Mouse (Mus musculus) NIH3T3 (cell line): ENCODE results near the gene Fzd10.

ENCODE experiments used
- DNase-seq: peaks from one replicate; pipeline ENCODE4 v3.0.0-alpha.2; 2012; ENCODE audit warnings: low read depth

Gene Fzd10

DNA sequence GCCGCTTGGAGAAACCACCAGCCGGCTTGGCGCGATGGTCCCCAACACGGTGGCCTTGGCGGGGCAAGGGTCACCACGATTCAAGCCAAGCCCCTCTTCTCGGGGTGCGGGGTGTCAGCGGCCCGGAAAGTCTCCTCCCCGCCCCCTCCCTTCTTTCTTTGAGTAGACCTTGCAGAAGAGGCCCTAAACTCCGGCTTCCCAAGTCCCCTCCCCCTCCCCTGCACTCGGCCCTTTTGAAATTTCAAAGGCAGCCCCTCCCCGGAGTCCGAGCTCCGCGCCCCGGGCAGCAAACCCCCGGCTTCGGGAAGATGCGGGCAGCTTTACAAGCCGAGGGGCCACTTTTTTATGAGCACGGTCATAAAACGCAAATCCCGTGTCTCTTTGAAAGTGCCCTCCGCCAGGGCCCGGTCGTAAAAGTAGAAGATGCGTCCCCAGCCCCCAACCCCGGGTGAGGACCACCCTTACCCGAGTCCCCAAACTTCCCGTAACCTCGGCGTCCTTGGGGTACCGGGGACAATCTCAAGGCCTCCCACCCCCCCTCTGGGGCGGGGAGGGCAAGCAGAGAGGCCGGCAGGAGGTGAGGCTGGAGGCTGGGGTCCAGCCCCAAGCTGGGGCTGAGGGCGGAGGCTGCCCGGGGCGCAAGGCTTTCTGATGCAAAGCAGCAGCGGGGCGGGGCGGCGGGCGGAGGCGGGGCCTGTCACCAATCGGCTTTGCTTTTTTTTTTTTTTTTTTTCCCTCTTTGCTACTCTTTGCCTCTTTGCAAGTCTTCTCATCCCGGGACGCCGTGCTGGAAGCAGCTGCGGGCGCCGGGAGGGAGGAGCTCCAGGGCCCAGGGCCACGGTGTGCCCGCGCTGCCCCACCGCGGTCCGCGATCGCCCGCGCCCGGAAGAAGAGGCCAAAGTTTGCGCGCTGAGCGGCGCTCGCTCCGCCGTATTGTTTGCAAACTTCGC is at the start of gene Fzd10:
Fzd10 (plus strand) TSS at position 773 of the 950 bp plus-strand sequence.
- DNase-seq: no peak

- no peak for DNase-seq
Measured at GRCm38 (mm10) chr5:128551448-128551847, 49.2 kb upstream of the Fzd10 start.

GRCm38 (mm10) chr5:128552136-128552890 is 48.3 kb upstream of the Fzd10 start:
- DNase-seq: no peak

- DNase-seq: peak; percentile 5
Measured at GRCm38 (mm10) chr5:128558126-128558525, 42.5 kb upstream of the Fzd10 start.

GRCm38 (mm10) chr5:128567313-128567712 is 33.3 kb upstream of the Fzd10 start:
- no peak for DNase-seq

- DNase-seq: no peak
Measured at GRCm38 (mm10) chr5:128568970-128569369, 31.7 kb upstream of the Fzd10 start.

DNA sequence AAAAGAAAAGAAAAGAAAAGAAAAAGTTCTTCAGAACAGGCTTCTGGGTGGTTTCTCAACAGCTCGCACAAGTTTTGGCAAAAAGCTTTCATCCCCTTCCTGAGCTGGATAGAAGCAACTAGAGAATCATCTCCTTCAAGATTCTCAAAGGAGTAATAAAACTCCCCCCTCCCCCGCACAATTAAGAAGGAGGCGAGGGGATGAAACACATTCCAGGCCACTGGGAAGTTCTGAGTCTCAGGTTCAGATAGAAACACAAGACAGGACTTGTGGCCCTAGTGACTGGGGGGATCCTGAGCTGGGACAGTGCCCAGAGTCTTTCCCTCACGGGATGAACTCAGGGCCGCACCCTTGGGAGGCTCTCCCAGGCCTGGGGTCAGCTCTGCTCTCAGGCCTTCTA is 30.6 kb upstream of the Fzd10 start:
- DNase-seq: no peak

GRCm38 (mm10) chr5:128570848-128571247 is 29.8 kb upstream of the Fzd10 start:
- no peak for DNase-seq

DNA sequence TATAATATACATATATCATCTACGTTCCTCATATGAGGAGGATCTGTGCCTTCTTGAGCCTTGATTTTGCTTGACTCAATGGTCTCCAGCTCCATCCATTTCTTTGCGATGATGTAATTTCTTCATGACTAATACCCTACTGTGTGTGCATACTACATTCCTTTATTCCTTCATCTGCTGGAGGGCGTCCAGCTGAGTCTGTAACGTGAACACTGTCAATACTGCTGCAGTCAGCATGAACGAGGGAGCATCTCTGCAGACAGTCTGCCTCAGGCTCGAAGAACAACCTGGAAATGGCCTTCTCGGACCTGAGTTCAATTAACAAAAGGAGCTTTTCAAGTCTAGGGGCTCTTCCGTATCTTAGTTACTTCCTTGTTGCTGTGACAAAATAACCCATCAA is 28.9 kb upstream of the Fzd10 start:
- peak; percentile 8 for DNase-seq

- DNase-seq: no peak
Measured at GRCm38 (mm10) chr5:128575997-128576579, 24.6 kb upstream of the Fzd10 start.

- DNase-seq: no peak
Measured at GRCm38 (mm10) chr5:128579047-128579650, 21.5 kb upstream of the Fzd10 start.

- DNase-seq: no peak
Measured at GRCm38 (mm10) chr5:128580931-128581330, 19.7 kb upstream of the Fzd10 start.

- no peak for DNase-seq
Measured at GRCm38 (mm10) chr5:128581516-128581921, 19.1 kb upstream of the Fzd10 start.

DNA sequence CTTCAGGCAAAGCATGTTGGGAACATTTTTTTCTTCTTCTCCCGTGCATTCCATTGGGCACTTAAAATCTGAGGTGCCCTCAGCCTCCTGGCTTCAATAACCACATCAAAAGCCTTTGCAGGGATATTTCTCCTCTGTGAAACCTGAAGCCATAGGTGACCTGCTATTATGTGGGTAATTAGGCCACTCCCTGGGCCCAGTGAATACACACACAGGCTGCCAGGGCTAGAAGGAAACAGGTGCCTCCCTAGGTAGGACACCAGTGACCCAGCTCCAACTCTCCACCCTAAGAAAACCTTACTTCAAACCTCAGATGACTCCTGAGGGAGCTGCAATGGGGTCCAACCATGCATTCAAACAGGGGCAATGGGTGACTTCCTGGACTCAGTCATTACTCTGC is 11.4 kb upstream of the Fzd10 start:
- no peak for DNase-seq

DNA sequence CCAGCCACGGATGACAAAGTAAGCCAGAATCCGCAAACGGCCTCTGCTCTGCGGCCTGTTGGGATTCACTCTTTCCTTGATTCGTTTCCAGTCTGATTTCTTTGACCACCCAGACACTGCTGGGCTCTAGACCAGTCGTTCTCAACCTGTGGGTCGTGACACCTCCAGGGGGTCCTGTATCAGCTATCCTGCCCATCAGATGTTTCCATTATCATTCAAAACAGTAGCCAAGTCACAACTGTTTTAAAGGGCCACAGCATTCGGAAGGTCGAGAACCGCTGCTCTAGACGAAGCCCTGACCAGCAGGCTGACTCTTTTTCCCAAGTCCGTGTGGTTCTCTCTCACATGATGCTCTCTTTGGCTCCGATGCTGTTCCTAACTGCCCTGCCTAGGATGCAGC is 7.2 kb upstream of the Fzd10 start:
- no peak for DNase-seq

DNA sequence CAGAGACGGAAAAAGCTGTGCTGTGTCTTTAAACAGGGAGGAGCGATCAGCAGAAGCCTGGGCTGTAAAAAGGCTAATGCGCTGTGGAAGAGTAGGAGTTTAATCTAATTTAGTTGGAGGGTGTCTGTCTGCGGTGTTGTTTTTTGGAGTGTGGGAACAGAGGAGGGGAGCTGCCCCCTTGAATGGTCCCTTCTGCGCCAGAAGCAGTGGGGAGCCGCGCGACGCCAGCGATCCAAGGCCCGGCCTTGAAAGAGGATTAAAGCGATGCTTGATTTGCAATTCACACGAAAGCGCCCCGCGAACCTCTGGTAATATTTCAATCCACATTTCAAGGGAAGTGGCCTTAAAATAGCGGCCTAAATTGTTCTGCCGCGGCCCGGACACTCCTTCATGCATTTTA is 3.8 kb upstream of the Fzd10 start:
- DNase-seq: no peak

- no peak for DNase-seq
Measured at GRCm38 (mm10) chr5:128597381-128597780, 3.3 kb upstream of the Fzd10 start.

DNA sequence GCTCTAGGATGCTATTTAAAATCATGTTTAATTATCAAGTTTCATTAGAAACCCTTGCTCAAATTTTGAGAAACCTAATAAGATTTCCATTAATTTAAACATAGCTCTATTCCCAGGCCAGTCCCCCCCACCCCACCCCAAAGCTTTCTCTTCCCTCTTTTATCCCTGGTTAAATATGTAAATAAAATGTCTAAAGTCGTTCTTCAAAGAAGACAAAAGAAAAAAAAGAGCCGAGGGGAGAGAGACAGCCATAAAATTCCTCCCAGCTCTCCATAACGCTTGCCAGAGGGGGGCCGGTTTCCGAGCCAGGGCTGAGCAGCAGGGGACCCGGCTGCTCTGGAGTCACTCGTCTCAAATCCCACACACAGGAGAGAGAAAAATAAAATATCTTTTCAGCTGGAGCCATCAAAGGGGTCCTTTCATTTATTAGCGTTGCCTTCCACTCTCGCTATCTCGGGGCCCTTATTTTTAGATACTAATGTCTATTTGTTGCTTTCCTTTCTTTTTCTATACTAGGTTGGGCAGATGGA is 2.4 kb upstream of the Fzd10 start:
- no peak for DNase-seq

- DNase-seq: no peak
Measured at GRCm38 (mm10) chr5:128598760-128599364, 1.8 kb upstream of the Fzd10 start.

DNA sequence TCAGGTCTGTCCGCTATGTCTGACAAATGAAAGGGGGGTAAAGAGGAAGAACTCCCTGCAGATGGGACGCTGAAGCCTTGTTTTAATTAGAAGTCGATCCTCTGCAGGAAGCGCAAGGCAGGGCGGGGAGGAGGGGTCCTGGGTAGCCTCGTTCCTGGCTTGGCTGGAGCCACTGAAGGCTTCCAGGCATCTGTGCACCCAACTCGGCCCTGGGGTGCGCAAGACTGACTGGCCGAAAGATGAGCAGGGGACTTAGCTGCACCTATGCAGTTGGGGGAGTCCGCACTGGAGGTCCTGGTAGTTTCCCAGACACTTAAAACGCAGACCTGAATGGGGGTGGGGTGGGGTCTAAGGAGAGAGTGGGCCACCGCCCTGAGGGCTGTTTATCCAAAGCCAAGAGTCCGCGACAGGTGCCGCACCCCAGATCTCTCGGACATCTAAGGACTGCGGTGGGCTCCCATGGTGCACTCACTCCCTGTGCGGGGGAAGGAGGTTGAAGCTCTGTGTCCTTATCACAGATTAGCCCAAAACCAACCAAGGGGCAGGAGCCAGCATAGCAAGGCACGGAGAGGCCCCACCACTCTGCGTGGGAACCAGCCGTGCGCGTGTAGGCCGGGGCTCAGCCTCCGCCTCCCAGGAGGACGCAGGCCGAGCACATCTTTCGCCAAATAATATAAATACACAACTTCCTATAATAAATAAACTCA is 1.1 kb upstream of the Fzd10 start:
- DNase-seq: no peak
